Mouse (Mus musculus): ENCODE results near the gene Gm1113. TPM values are rescaled to one million over a fixed set of nuclear protein-coding genes. Genes with fewer than 3 reads are reported as not detected.

Gm1113 gene
- polyA plus RNA-seq (2015; fragmentation: Nextera tagmentation; extraction: Ambion mirVana), result not detected in 2 replicates

GRCm38 (mm10) chr9:35518169-35518568 is at the start of gene Gm1113:
Gene Gm1113 (minus strand): TSS chr9:35518269.
- Histone ChIP-seq H3K4me3 (ENCODE audit: low read depth, low read length) (no peak within 1 kb of the TSS), H3K27ac (ENCODE audit: low read length) (no peak within 1 kb of the TSS), H3K9me3 (ENCODE audit: low read length) (no peaks in the 10 kb centered on the region), H3K27me3 (replicated peaks; ENCODE audit: insufficient read depth, low read length) (no peaks in the 10 kb centered on the region), H3K36me3 (ENCODE audit: insufficient read depth, low read length) (no peaks in the 10 kb centered on the region), H3K4me2 (replicated peaks; ENCODE audit: low read depth, low read length) (no peak within 1 kb of the TSS), H3K9ac (replicated peaks; ENCODE audit: low read depth) (no peak within 1 kb of the TSS), H3K4me1 (ENCODE audit: insufficient read depth, low read depth, low read length) (no peaks in the 10 kb centered on the region)
- TF ChIP-seq CTCF (IDR thresholded peaks at IDR 0.05) (no peak), EP300 (IDR thresholded peaks at IDR 0.05) (no peak)
- no peak for DNase-seq (ENCODE audit: low spot score)
- 74% methylated on average over 3 of the region's 3 CpGs for WGBS
- no peak for ATAC-seq

- WGBS, result 91% methylated on average over 5 of the region's 5 CpGs
- H3K27me3 ChIP-seq (replicated peaks; ENCODE audit: insufficient read depth, low read length), result no peaks in the 10 kb centered on the region
- peaks cover 7% of the 10 kb centered on the region; the same call in 1 of the 2 replicates for H3K4me1 ChIP-seq (ENCODE audit: insufficient read depth, low read depth, low read length)
- no peak for ATAC-seq
- TF ChIP-seq CTCF (IDR thresholded peaks at IDR 0.05), result no peak
- TF ChIP-seq EP300 (IDR thresholded peaks at IDR 0.05), result no peak
- H3K27ac ChIP-seq (ENCODE audit: low read length), result no peak overlapping the region
- H3K4me3 ChIP-seq (ENCODE audit: low read depth, low read length), result no peak overlapping the region
- no peak for DNase-seq (ENCODE audit: low spot score)
- H3K9ac ChIP-seq (replicated peaks; ENCODE audit: low read depth), result no peak overlapping the region
- H3K9me3 ChIP-seq (ENCODE audit: low read length), result no peaks in the 10 kb centered on the region
- H3K36me3 ChIP-seq (ENCODE audit: insufficient read depth, low read length), result no peaks in the 10 kb centered on the region; the same call in 1 of the 2 replicates
- no peak overlapping the region for H3K4me2 ChIP-seq (replicated peaks; ENCODE audit: low read depth, low read length)
These were observed 46.6 kb upstream of the Gm1113 start for GRCm38 (mm10) chr9:35564536-35565240.

- no peak for TF ChIP-seq CTCF (IDR thresholded peaks at IDR 0.05)
- TF ChIP-seq EP300 (IDR thresholded peaks at IDR 0.05), result no peak
- no peak overlapping the region for H3K9ac ChIP-seq (replicated peaks; ENCODE audit: low read depth)
- H3K4me2 ChIP-seq (replicated peaks; ENCODE audit: low read depth, low read length), result no peak overlapping the region
- H3K4me1 ChIP-seq (ENCODE audit: insufficient read depth, low read depth, low read length), result peaks cover 14% of the 10 kb centered on the region; the same call in 1 of the 2 replicates
- no peaks in the 10 kb centered on the region; the same call in 1 of the 2 replicates for H3K36me3 ChIP-seq (ENCODE audit: insufficient read depth, low read length)
- ATAC-seq (no peak), DNase-seq (ENCODE audit: low spot score) (no peak)
- no peaks in the 10 kb centered on the region for H3K27me3 ChIP-seq (replicated peaks; ENCODE audit: insufficient read depth, low read length)
- H3K4me3 ChIP-seq (ENCODE audit: low read depth, low read length), result no peak overlapping the region
- H3K27ac ChIP-seq (ENCODE audit: low read length), result no peak overlapping the region
- 76% methylated on average over 6 of the region's 6 CpGs for WGBS
- H3K9me3 ChIP-seq (ENCODE audit: low read length), result no peaks in the 10 kb centered on the region
These were observed 43.5 kb upstream of the Gm1113 start for GRCm38 (mm10) chr9:35561583-35561982.

GRCm38 (mm10) chr9:35561076-35561475 is 43.0 kb upstream of the Gm1113 start:
- DNase-seq (ENCODE audit: low spot score) (no peak), ATAC-seq (no peak)
- TF ChIP-seq CTCF (IDR thresholded peaks at IDR 0.05) (no peak), EP300 (IDR thresholded peaks at IDR 0.05) (no peak)
- H3K9me3 ChIP-seq (ENCODE audit: low read length), result no peaks in the 10 kb centered on the region
- peaks cover 14% of the 10 kb centered on the region; the same call in 1 of the 2 replicates for H3K4me1 ChIP-seq (ENCODE audit: insufficient read depth, low read depth, low read length)
- H3K9ac ChIP-seq (replicated peaks; ENCODE audit: low read depth), result no peak overlapping the region
- 95% methylated on average over 11 of the region's 11 CpGs for WGBS
- H3K27me3 ChIP-seq (replicated peaks; ENCODE audit: insufficient read depth, low read length), result no peaks in the 10 kb centered on the region
- H3K4me3 ChIP-seq (ENCODE audit: low read depth, low read length), result no peak overlapping the region
- H3K36me3 ChIP-seq (ENCODE audit: insufficient read depth, low read length), result no peaks in the 10 kb centered on the region
- no peak overlapping the region for H3K4me2 ChIP-seq (replicated peaks; ENCODE audit: low read depth, low read length)
- no peak overlapping the region for H3K27ac ChIP-seq (ENCODE audit: low read length)

- H3K4me3 ChIP-seq (ENCODE audit: low read depth, low read length), result peak overlapping the region; percentile 70
- H3K9me3 ChIP-seq (ENCODE audit: low read length), result no peaks in the 10 kb centered on the region
- ATAC-seq (peak; percentile 92), DNase-seq (ENCODE audit: low spot score) (peak; percentile 90)
- 0 out of 2 replicates have a peak overlapping the region, but pooled peaks have one; percentile 32 for H3K27ac ChIP-seq (ENCODE audit: low read length)
- no peaks in the 10 kb centered on the region for H3K27me3 ChIP-seq (replicated peaks; ENCODE audit: insufficient read depth, low read length)
- peak overlapping the region; percentile 44 for H3K9ac ChIP-seq (replicated peaks; ENCODE audit: low read depth)
- no peak for TF ChIP-seq CTCF (IDR thresholded peaks at IDR 0.05)
- TF ChIP-seq EP300 (IDR thresholded peaks at IDR 0.05), result no peak
- WGBS, result under 1% methylated on average over 31 of the region's 31 CpGs
- peaks cover 14% of the 10 kb centered on the region; the same call in 1 of the 2 replicates for H3K4me1 ChIP-seq (ENCODE audit: insufficient read depth, low read depth, low read length)
- H3K4me2 ChIP-seq (replicated peaks; ENCODE audit: low read depth, low read length), result peak overlapping the region; percentile 99
- H3K36me3 ChIP-seq (ENCODE audit: insufficient read depth, low read length), result no peaks in the 10 kb centered on the region
These were observed 41.2 kb upstream of the Gm1113 start for GRCm38 (mm10) chr9:35559009-35559890.

Data from lung, postnatal 0 days (tissue).